Mouse (Mus musculus): ENCODE data around the gene Lyz2. TPM values are rescaled to one million over a fixed set of nuclear protein-coding genes. Genes with fewer than 3 reads are reported as not detected.
"Not testable (repeated sequence)": the region's sequence is repeated elsewhere in the genome, so short reads cannot be mapped to it uniquely, and the experiment has no call there.

Lyz2 gene
- polyA plus RNA-seq, 1 experiment from 2014 or later = 51.3 TPM

- Histone ChIP-seq H3K9me3 (ENCODE audit: control insufficient read depth, low read length) (no peaks in the 10 kb centered on the region), H3K4me2 (replicated peaks; ENCODE audit: low read depth, low read length) (no peak overlapping the region), H3K4me1 (ENCODE audit: control insufficient read depth, insufficient read depth, low read length) (no peaks in the 10 kb centered on the region), H3K27me3 (ENCODE audit: control insufficient read depth, insufficient read depth, low read length) (no peaks in the 10 kb centered on the region), H3K27ac (ENCODE audit: low read depth, low read length) (no peak overlapping the region), H3K36me3 (ENCODE audit: control insufficient read depth, insufficient read depth, low read length) (no peaks in the 10 kb centered on the region), H3K9ac (ENCODE audit: low read depth, low read length) (no peak overlapping the region), H3K4me3 (ENCODE audit: low read length) (no peak overlapping the region)
- WGBS = 91% methylated on average over 9 of the region's 9 CpGs
- ATAC-seq (ENCODE audit: low FRiP score, low TSS enrichment) = no peak
These were observed 6.3 kb upstream of the Lyz2 start for GRCm38 (mm10) chr10:117288197-117289033.

- no peak overlapping the region for H3K4me3 ChIP-seq (ENCODE audit: low read length)
- H3K27ac ChIP-seq (ENCODE audit: low read depth, low read length) = no peak overlapping the region
- H3K4me2 ChIP-seq (replicated peaks; ENCODE audit: low read depth, low read length) = no peak overlapping the region
- H3K27me3 ChIP-seq (ENCODE audit: control insufficient read depth, insufficient read depth, low read length) = no peaks in the 10 kb centered on the region
- H3K9me3 ChIP-seq (ENCODE audit: control insufficient read depth, low read length) = no peaks in the 10 kb centered on the region
- no peaks in the 10 kb centered on the region for H3K36me3 ChIP-seq (ENCODE audit: control insufficient read depth, insufficient read depth, low read length)
- H3K9ac ChIP-seq (ENCODE audit: low read depth, low read length) = no peak overlapping the region
- H3K4me1 ChIP-seq (ENCODE audit: control insufficient read depth, insufficient read depth, low read length) = no peaks in the 10 kb centered on the region
- no peak for ATAC-seq (ENCODE audit: low FRiP score, low TSS enrichment)
- WGBS = 82% methylated on average over 3 of the region's 3 CpGs
These were observed 5.2 kb upstream of the Lyz2 start for GRCm38 (mm10) chr10:117287226-117287850.

- Histone ChIP-seq H3K4me3 (ENCODE audit: low read length) (no peak overlapping the region), H3K27me3 (ENCODE audit: control insufficient read depth, insufficient read depth, low read length) (no peaks in the 10 kb centered on the region), H3K27ac (ENCODE audit: low read depth, low read length) (no peak overlapping the region), H3K9ac (ENCODE audit: low read depth, low read length) (no peak overlapping the region), H3K4me1 (ENCODE audit: control insufficient read depth, insufficient read depth, low read length) (no peaks in the 10 kb centered on the region), H3K4me2 (replicated peaks; ENCODE audit: low read depth, low read length) (no peak overlapping the region), H3K9me3 (ENCODE audit: control insufficient read depth, low read length) (no peaks in the 10 kb centered on the region), H3K36me3 (ENCODE audit: control insufficient read depth, insufficient read depth, low read length) (no peaks in the 10 kb centered on the region)
- 87% methylated on average over 6 of the region's 6 CpGs for WGBS
- no peak for ATAC-seq (ENCODE audit: low FRiP score, low TSS enrichment)
These were observed 4.3 kb upstream of the Lyz2 start for GRCm38 (mm10) chr10:117286366-117286970.

- H3K4me1 ChIP-seq (ENCODE audit: control insufficient read depth, insufficient read depth, low read length); ATAC-seq (ENCODE audit: low FRiP score, low TSS enrichment): not testable (repeated sequence)
- WGBS = 82% methylated on average over 3 of the region's 7 CpGs
These were observed 3.5 kb upstream of the Lyz2 start for GRCm38 (mm10) chr10:117285584-117285983.

GRCm38 (mm10) chr10:117284578-117285520 is 2.7 kb upstream of the Lyz2 start:
- H3K9ac ChIP-seq (ENCODE audit: low read depth, low read length) = no peak overlapping the region
- H3K27ac ChIP-seq (ENCODE audit: low read depth, low read length) = no peak overlapping the region
- H3K9me3 ChIP-seq (ENCODE audit: control insufficient read depth, low read length) = no peaks in the 10 kb centered on the region
- H3K27me3 ChIP-seq (ENCODE audit: control insufficient read depth, insufficient read depth, low read length) = no peaks in the 10 kb centered on the region
- H3K4me2 ChIP-seq (replicated peaks; ENCODE audit: low read depth, low read length) = no peak overlapping the region
- no peak for ATAC-seq (ENCODE audit: low FRiP score, low TSS enrichment)
- no peaks in the 10 kb centered on the region for H3K4me1 ChIP-seq (ENCODE audit: control insufficient read depth, insufficient read depth, low read length)
- no peaks in the 10 kb centered on the region for H3K36me3 ChIP-seq (ENCODE audit: control insufficient read depth, insufficient read depth, low read length)
- WGBS = 90% methylated on average over 10 of the region's 10 CpGs
- no peak overlapping the region for H3K4me3 ChIP-seq (ENCODE audit: low read length)

More at GRCm38 (mm10) chr10:117285584-117285983, 3.5 kb upstream of the Lyz2 start:
- not testable (repeated sequence) for H3K9ac ChIP-seq (ENCODE audit: low read depth, low read length); H3K4me2 ChIP-seq (replicated peaks; ENCODE audit: low read depth, low read length); H3K36me3 ChIP-seq (ENCODE audit: control insufficient read depth, insufficient read depth, low read length); H3K9me3 ChIP-seq (ENCODE audit: control insufficient read depth, low read length); H3K27me3 ChIP-seq (ENCODE audit: control insufficient read depth, insufficient read depth, low read length); H3K4me3 ChIP-seq (ENCODE audit: low read length); H3K27ac ChIP-seq (ENCODE audit: low read depth, low read length)

- H3K4me1 ChIP-seq (ENCODE audit: control insufficient read depth, insufficient read depth, low read length) = no peaks in the 10 kb centered on the region
- H3K27me3 ChIP-seq (ENCODE audit: control insufficient read depth, insufficient read depth, low read length) = no peaks in the 10 kb centered on the region
- H3K4me2 ChIP-seq (replicated peaks; ENCODE audit: low read depth, low read length) = no peak overlapping the region
- no peak overlapping the region for H3K4me3 ChIP-seq (ENCODE audit: low read length)
- ATAC-seq (ENCODE audit: low FRiP score, low TSS enrichment) = no peak
- no peak overlapping the region for H3K27ac ChIP-seq (ENCODE audit: low read depth, low read length)
- no peaks in the 10 kb centered on the region for H3K36me3 ChIP-seq (ENCODE audit: control insufficient read depth, insufficient read depth, low read length)
- 80% methylated on average over 7 of the region's 7 CpGs for WGBS
- no peak overlapping the region for H3K9ac ChIP-seq (ENCODE audit: low read depth, low read length)
- no peaks in the 10 kb centered on the region for H3K9me3 ChIP-seq (ENCODE audit: control insufficient read depth, low read length)
These were observed 1.9 kb upstream of the Lyz2 start for GRCm38 (mm10) chr10:117283871-117284577.

GRCm38 (mm10) chr10:117283196-117283595 is 1.1 kb upstream of the Lyz2 start:
- H3K4me2 ChIP-seq (replicated peaks; ENCODE audit: low read depth, low read length); H3K9me3 ChIP-seq (ENCODE audit: control insufficient read depth, low read length); ATAC-seq (ENCODE audit: low FRiP score, low TSS enrichment); H3K4me3 ChIP-seq (ENCODE audit: low read length); H3K9ac ChIP-seq (ENCODE audit: low read depth, low read length); H3K27me3 ChIP-seq (ENCODE audit: control insufficient read depth, insufficient read depth, low read length); H3K27ac ChIP-seq (ENCODE audit: low read depth, low read length); H3K4me1 ChIP-seq (ENCODE audit: control insufficient read depth, insufficient read depth, low read length); H3K36me3 ChIP-seq (ENCODE audit: control insufficient read depth, insufficient read depth, low read length): not testable (repeated sequence)
- 88% methylated on average over 4 of the region's 4 CpGs for WGBS

GRCm38 (mm10) chr10:117282551-117282950 is 430 bp upstream of the Lyz2 start:
- 78% methylated on average over 2 of the region's 2 CpGs for WGBS
- no peak overlapping the region for H3K27ac ChIP-seq (ENCODE audit: low read depth, low read length)
- no peak for ATAC-seq (ENCODE audit: low FRiP score, low TSS enrichment)
- H3K4me3 ChIP-seq (ENCODE audit: low read length) = no peak overlapping the region
- no peak overlapping the region for H3K9ac ChIP-seq (ENCODE audit: low read depth, low read length)
- H3K27me3 ChIP-seq (ENCODE audit: control insufficient read depth, insufficient read depth, low read length) = no peaks in the 10 kb centered on the region
- H3K9me3 ChIP-seq (ENCODE audit: control insufficient read depth, low read length) = no peaks in the 10 kb centered on the region
- H3K4me2 ChIP-seq (replicated peaks; ENCODE audit: low read depth, low read length) = no peak overlapping the region
- no peaks in the 10 kb centered on the region for H3K4me1 ChIP-seq (ENCODE audit: control insufficient read depth, insufficient read depth, low read length)
- H3K36me3 ChIP-seq (ENCODE audit: control insufficient read depth, insufficient read depth, low read length) = no peaks in the 10 kb centered on the region

All from kidney, embryonic 14.5 days (tissue).